Mouse (Mus musculus) adrenal gland, postnatal 14 days (tissue): ENCODE results near the gene Kazn. TPM values are rescaled to one million over a fixed set of nuclear protein-coding genes. Genes with fewer than 3 reads are reported as not detected.
A peak's percentile ranks its signal among the peaks of the same experiment; 100 is the strongest.

Experiments
- DNase-seq: peaks from one replicate; pipeline ENCODE4 v3.0.0; 2021; ENCODE audit warnings: mixed read lengths
- long read RNA-seq, 2 experiments: library from polyadenylated mRNA; stranded (forward); transcript quantifications; one replicate each; pipeline ENCODE4 v2.0.0; 2021
- total RNA-seq: library from RNA; stranded (reverse); gene quantifications from 2 replicates; pipeline ENCODE4 v1.2.3, GENCODE M21; 2021

The Kazn gene
- 18.2 and 23.8 TPM in 2 replicates for total RNA-seq
- long read RNA-seq, experiment 1, partial matches to known transcripts = 1 of 13 reads
- long read RNA-seq, experiment 1, other reads (novel, unspliced or antisense) = 8 of 13 reads
- long read RNA-seq, experiment 2, partial matches to known transcripts = 0 of 13 reads
- long read RNA-seq, experiment 2, other reads (novel, unspliced or antisense) = 9 of 13 reads

DNA sequence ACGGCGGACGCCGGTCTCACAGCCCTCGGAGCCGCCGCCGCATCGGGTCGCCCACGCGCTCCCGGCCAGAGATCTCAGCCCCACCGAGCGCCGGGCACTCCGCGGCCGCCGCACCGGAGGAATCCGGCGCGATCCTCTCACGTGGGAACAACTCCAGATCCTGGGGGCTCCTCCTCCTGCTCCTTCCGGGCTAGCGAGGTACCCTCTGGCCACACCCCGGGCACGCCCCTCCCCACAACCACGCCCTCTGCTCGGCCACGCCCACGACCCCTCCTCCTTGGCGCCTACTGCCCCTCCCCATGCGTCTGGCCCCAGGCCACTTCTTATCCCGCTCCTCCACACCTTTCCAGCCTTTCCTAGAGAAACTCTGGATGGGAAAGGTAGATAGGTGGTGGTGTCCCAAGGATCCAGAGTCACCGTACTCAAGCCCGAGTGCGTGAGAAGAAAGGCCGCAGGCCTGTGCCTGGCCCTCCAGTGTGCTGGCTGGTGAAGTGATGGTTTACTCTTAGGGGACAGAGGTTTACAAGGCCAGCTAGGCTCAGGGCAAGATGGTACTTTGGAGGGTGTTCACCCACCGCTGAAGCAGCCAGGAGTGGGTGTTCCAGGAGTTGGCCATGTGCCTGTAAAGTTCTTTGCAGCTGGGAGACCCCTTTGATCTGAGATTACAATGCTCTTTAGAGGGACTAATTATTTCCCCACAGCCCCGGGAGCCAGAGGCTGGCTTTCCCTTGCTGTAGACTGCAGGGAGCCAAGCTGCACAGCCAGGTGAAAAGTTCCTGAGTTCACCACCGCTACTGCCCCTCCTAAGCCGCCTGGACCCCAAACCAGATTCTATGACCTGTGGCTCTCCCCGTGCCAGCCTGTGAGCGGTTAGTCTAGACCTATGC is at the start of gene Kazn:
Gene Kazn, minus strand, starts transcription at position 162 of the 887 bp plus-strand sequence.
- peak; percentile 95 for DNase-seq

DNA sequence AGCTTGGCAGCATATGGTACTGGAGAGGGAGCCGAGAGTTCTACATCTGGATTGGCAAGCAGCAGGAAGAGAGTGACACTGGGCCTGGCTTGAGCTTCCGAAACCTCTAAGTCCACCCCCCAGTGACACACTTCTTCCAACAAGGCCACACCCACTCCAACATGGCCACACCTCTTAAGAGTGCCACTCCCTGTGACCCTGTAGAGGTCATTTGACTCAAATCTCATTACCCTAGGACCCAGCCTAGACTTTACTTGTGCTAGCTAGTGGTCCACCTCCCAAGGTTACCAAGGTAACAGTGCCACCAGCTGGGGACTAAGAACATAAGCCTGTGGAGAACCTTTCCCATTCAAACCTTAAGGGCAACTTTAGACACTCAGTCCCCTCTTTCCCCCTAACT is 46.3 kb upstream of the Kazn start:
- no peak for DNase-seq

- no peak for DNase-seq
Observed at GRCm38 (mm10) chr4:142283867-142284266, 44.7 kb upstream of the Kazn start.

GRCm38 (mm10) chr4:142278197-142278575 is 39.0 kb upstream of the Kazn start:
- DNase-seq = no peak

DNA sequence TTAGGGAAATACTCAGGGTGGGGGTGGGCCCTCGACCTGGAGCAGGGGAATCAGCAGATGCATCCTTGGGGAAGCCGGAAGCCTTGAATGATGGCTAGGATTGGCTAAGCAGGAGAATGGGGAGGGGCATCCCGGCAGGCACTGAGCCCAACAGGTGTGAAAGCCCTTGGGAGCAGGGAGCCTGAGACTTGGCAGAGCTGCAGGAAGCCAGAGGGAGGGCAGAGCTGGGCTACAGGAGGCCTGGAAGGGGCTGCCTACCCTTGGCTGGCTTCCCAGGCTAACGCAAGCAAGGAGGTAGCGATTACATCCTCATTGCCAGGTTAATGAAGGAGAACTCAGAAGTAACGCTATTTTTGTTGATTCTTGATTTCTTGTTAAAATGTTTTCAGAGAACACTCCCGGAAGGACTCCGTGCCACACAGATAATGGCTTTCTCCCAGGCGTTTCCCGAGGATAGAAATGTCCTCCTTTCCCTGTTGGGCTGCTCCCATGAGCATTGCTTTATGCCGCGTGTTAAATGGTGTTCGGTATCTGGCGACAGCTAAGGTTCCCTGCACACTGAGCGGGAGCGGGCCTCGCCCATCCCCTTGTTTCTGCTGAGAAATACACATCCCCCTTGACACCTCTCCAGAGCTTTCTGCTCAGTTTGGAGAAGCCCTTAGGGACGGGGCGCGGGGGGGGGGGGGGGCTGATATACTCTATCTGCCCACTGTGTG is 38.4 kb upstream of the Kazn start:
- peak; percentile 22 for DNase-seq

GRCm38 (mm10) chr4:142275242-142275641 is 36.0 kb upstream of the Kazn start:
- DNase-seq = peak; percentile 28

DNA sequence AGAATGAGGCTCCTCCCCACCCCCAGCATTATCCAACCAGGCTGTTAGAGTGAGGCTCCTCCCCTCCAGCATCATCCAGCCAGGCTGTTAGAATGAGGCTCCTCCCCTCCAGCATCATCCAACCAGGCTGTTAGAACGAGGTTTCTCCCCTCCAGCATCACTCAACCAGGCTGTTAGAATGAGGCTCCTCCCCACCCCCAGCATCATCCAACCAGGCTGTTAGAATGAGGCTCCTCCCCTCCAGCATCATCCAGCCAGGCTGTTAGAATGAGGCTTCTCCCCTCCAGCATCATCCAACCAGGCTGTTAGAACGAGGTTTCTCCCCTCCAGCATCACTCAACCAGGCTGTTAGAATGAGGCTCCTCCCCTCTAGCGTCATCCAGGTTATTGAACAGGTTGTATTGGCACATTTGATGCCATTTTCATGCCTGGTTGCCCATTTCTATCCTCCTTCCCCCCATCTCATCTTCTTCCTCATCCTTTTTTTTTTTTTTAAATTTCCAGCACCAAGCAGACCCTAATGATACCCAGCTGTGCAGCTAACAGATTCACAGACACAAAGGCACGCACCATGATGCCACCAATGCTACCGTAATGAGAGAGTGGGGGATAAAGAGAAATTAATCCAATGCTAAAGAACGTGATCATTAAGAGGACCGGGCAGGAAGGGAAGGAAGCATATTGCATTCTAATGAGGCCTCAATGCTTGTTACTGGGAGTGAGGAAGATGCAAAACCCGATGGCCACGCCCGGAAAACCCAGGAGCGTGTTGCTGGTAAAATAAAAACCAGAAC is 35.4 kb upstream of the Kazn start:
- no peak for DNase-seq

DNA sequence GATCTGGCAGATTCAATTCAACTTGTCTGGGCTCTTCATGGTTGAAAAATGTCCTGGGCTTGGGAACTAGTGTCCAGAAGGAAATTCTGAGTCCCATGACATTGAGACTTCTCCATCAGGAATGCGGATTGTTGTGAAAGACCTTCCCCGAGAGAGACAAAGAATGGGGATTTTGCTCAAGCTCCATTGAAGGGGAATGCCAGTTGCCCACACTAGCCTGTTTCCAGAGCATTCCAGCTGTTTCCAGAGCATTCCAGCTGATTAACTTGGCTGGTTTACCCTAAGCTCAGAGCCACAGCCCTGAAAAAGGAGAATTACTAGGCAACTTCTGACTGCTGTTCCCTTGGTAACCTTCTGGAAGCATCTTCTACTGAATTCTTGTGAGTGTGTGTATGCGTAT is 32.3 kb upstream of the Kazn start:
- no peak for DNase-seq

DNA sequence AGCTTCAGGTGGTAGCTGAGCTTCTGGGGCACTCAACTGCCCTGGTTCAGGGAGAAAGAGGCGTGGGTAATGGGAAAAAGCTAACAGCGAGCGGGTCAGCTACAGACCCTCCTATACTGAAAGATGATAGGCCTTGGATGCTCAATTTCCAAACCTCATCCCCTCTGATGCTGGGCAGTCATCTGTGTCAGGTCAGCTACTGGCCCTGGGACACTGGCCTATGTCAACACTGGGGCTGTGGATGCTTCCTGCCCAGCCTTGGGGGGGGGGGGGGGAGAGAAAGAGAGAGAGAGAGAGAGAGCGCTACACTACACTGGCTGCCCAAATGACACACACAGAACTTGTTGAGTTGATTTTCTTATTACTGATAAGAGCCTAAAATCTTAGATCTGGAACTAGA is 28.6 kb upstream of the Kazn start:
- DNase-seq = no peak

DNA sequence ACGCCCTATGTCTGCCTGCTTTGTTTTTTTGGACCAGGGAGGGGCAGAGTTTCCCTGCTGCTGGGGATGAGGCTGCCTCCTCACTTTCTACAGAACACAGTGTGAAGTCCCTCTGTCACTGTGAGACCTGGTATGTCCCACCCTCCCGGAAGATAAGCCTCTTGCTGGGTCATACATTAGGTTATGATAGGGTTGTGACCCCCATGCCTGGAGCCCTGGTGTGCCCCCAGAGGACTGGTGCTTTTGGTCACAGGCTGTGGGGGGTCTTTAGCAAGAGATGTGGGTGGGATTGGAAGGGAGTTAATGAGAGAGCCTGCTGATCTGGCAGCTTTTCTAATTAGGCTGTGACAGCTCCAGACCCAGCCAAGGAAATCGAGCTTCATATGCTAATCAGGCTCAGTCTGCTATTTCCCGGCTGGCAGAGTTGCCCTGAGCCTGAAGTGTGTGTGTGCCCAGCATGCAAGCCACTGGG is 28.2 kb upstream of the Kazn start:
- DNase-seq = no peak

DNA sequence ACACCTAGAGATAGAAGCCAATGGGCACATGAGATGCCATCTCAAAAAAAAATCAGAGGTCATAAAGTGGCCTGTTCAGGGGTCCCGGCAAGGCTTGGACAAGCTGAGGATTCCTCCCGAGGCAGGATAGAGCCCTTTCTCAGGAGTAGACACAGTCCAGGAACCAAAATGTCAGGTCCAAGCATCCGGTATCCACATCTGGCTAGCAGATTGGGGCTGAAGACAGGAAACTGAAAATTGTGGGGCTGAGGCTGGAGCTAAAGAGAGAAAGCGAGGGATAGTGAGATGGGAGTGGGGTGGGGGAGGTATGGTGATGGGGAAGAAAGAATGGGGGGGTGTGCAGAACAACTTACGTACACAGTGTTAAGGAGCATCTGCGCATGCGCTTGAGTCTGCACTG is 25.1 kb upstream of the Kazn start:
- DNase-seq = no peak

DNA sequence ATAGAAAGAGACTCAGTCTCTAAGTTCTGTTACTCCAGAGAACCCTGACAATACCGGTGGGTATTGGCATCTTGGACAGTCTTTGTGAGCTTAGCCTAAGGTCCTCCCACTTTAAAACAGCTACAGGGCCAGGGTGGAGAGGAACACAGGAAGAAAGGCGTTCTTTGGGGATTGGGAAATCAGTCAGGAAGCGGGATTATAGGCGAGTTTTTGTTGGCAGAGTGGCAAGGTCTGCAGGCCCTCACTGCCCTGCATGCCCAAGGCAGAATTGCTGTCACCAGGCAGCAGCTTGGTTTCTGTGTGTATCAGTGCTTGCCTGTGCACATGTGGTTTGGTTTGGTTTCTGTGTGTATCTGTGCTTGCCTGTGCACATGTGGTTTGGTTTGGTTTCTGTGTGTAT is 22.5 kb upstream of the Kazn start:
- peak; percentile 41 for DNase-seq

DNA sequence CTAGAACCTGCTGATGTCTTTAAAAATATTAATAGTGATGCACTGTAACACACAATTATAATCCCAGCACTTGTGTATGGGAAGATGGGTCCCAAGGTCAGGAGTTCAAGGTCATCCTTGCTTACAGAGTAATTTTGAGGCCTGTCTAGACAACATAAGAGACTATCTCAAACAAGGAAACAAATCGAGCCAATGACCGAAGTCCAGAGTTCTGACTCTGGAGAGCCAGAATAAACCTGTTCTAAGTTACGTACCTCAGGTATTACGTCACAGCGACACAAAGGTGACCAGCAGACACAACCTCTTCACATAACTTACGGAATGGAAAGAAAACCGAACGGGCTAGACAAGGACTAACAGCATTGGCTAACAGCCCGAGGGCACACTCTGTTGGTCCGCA is 19.5 kb upstream of the Kazn start:
- no peak for DNase-seq

GRCm38 (mm10) chr4:142254088-142254487 is 14.9 kb upstream of the Kazn start:
- DNase-seq = no peak

GRCm38 (mm10) chr4:142251471-142252354 is 12.5 kb upstream of the Kazn start:
- DNase-seq = no peak

DNA sequence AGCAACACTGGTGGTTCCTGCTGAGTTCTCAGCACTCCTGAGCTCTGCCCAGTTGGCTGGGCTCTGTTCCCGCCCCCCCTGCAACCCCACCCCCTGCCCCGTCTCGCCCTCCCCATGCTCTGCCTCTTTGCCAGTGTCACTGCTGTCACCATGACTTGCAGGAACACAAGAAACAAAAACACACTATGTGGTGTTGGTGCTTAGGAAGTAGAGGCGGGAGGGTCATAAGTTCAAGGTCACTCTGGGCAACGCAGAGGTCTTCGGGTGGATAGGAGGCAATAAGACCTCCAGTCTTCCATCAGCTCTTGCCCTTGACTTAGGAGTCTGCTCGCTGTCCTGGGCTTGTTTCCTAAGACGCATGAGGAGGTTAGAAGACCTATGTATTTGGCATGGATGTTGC is 10.9 kb upstream of the Kazn start:
- no peak for DNase-seq

GRCm38 (mm10) chr4:142249401-142249800 is 10.2 kb upstream of the Kazn start:
- peak; percentile 66 for DNase-seq

DNA sequence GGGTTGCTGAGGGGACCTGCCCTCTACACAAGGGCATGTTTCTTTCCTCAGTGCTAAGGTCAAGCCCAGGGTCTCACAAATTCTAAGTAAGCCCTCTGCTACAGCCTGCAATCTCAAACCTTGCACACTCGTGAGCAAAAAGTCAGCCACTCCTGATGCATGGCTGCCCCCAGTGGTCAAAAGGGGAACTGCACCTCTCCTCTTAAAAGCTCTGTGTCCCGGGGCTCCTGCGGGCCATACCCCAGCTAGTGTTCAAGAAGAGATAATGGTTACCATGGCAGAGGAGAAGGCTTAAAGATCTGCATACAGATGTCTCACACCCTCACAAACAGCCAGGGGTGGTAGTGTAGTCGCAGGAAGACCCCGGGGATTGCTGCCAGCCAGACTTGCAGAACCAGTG is 9.2 kb upstream of the Kazn start:
- peak; percentile 87 for DNase-seq

DNA sequence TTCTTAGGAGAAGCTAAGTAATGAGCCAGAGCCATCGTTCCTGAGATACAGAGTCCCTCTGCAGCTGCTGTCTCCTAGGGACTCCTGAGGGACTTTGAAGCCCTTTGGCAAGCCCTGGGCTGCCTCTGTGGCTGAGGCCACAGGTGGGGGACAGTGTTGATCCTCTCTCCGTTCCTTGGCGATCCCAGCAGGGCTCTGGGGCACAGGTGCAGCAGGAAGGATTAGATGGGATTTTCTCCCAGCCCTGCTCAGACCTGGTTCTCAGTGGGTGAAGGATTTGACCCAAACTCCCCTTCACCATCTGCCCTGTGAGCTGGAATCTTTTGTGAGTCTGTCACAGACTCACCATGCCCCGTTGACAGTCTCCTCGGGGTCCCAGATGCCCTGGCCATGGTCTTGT is 7.5 kb upstream of the Kazn start:
- no peak for DNase-seq

GRCm38 (mm10) chr4:142244641-142245040 is 5.4 kb upstream of the Kazn start:
- no peak for DNase-seq

GRCm38 (mm10) chr4:142242750-142243383 is 3.7 kb upstream of the Kazn start:
- DNase-seq = peak; percentile 69
